Mouse (Mus musculus) right cerebral cortex, adult 2 months (tissue): ENCODE results near the gene Clcn1.

Experiments used
- DNase-seq, 2 experiments: peaks; one replicate each; pipeline ENCODE4 v3.0.0; 2021 to 2022; ENCODE audit warnings: low spot score in 2 of 2

Gene Clcn1

DNA sequence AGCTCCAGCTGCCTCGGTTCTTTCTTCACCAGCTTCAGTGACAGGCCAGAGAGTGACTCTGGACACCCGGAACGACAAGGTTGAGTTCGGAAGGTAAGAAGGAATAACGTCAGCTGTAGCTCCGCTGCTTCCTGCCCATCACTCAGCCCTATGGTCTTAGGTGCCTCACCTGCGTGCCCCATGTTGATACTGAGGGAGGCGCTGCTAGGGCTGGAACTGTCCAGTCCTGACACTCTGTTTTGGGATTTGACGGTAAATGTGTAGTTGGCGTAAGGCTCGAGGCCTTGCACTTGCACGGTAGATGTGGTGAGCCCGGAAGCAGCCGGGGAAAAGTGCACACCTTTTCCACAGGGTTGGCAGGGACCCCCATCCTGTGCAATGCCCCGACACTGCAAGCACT lies 78.1 kb downstream of the Clcn1 start:
- DNase-seq: no peak

DNA sequence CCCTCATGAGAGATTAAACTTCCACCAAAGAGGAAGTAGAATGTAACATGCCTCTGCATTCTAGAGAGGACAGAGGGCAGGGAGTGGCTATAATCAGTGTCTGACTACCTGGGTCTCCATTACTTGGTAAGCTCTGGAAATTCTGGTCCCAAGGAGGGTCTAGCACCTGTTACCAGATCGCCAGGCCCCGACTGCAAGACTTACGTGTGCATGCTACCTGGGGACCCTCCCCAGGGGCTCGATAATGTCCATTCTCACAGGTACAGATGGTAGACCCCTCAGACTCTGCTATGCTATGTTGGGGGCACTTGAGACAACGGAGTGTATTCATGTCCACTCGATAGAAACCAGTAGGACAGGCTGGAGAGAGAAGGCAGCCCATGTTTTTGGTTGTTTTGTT lies 78.7 kb downstream of the Clcn1 start:
- DNase-seq: no peak
